Mouse (Mus musculus) small intestine, adult 2 months (tissue): ENCODE measurements at regions not wholly inside any gene's neighbourhood (a gene's known extent, or its start where the extent isn't known, plus 50 kb on each side); places are given as distances from the start of the nearest gene placed in this dataset.

Experiments used
- CTCF ChIP-seq: fragments of 200-500 bp; IDR thresholded peaks from 2 replicates; pipeline ENCODE4 v1.5.1; 2012; ENCODE audit warnings: low read depth, mild to moderate bottlenecking, control low read depth, inconsistent platforms, low read length, moderate library complexity, mixed read lengths; ENCODE audit not compliant: insufficient replicate concordance, insufficient read length; ENCODE audit errors: extremely low read depth
- POLR2A ChIP-seq: fragments of 200-500 bp; IDR thresholded peaks from 2 replicates; pipeline ENCODE4 v1.6.1; 2012; ENCODE audit warnings: low read depth, mild to moderate bottlenecking, control low read depth, inconsistent platforms, low read length, moderate library complexity

- no peak for TF ChIP-seq POLR2A
- no peak for TF ChIP-seq CTCF
These were observed 88.6 kb upstream of the Tmem189 start for GRCm38 (mm10) chr2:167778271-167778670.
